Mouse (Mus musculus) embryonic facial prominence, embryonic 14.5 days (tissue): ENCODE data around the gene Abhd4. TPM values are rescaled to one million over a fixed set of nuclear protein-coding genes. Genes with fewer than 3 reads are reported as not detected.

Experiments
- ATAC-seq: fragments of 200-750 bp; cut with Nextera tagmentation; 2 replicates; pipeline ENCODE4 v1.8.0; 2017; ENCODE audit warnings: low read depth, moderate number of reproducible peaks, moderate TSS enrichment
- DNase-seq: peaks from one replicate; pipeline ENCODE4 v3.0.0-alpha.2; 2015; ENCODE audit warnings: low spot score
- H3K27ac ChIP-seq: fragments of 300-500 bp; sonication (generic); replicated peaks from 2 replicates; pipeline ENCODE4 v1.5.1; 2014; ENCODE audit warnings: low read depth, mild to moderate bottlenecking, low read length, moderate library complexity
- H3K27me3 ChIP-seq: fragments of 300-500 bp; sonication (generic); replicated peaks from 2 replicates; pipeline ENCODE4 v1.6.1; 2014; ENCODE audit warnings: low read length; ENCODE audit not compliant: control insufficient read depth, insufficient read depth
- H3K36me3 ChIP-seq: fragments of 300-500 bp; sonication (generic); 2 replicates; pipeline ENCODE4 v1.6.1; 2014; ENCODE audit warnings: low read length, mixed read lengths; ENCODE audit not compliant: control insufficient read depth, insufficient read depth
- H3K4me1 ChIP-seq: fragments of 300-500 bp; sonication (generic); 2 replicates; pipeline ENCODE4 v1.6.1; 2014; ENCODE audit warnings: antibody characterized with exemption, low read length; ENCODE audit not compliant: control insufficient read depth, insufficient read depth
- H3K4me2 ChIP-seq: fragments of 300-500 bp; sonication (generic); 2 replicates; pipeline ENCODE4 v1.6.1; 2014; ENCODE audit warnings: low read depth, mild to moderate bottlenecking, low read length, moderate library complexity, mixed read lengths
- H3K4me3 ChIP-seq: fragments of 300-500 bp; sonication (generic); 2 replicates; pipeline ENCODE4 v1.5.1; 2014; ENCODE audit warnings: low read depth, mild to moderate bottlenecking, low read length
- H3K9ac ChIP-seq: fragments of 300-500 bp; sonication (generic); 2 replicates; pipeline ENCODE4 v1.6.1; 2014; ENCODE audit warnings: low read depth, mild to moderate bottlenecking, low read length, moderate library complexity, mixed read lengths
- H3K9me3 ChIP-seq: fragments of 300-500 bp; sonication (generic); 2 replicates; pipeline ENCODE4 v1.6.1; 2016; ENCODE audit warnings: low read length; ENCODE audit not compliant: control insufficient read depth
- WGBS: fragments of 180-500 bp; shearing (Covaris S2); extraction: QIAGEN DNeasy Blood & Tissue Kit; methylation state at CpG from one replicate; pipeline ENCODE4 v1.1.7; 2014; 5-methylcytosine and 5-hydroxymethylcytosine counted together
- polyA plus RNA-seq: library from polyadenylated mRNA; unstranded; fragments of >200 nt; fragmentation: Nextera tagmentation; extraction: Ambion mirVana; gene quantifications from 2 replicates; pipeline ENCODE4 v1.2.1, GENCODE M21; 2014

Abhd4 gene
- polyA plus RNA-seq, 1 experiment from 2014 or later = 59.0 TPM

GRCm38 (mm10) chr14:54239002-54239736, 14.8 kb upstream of the Abhd4 start:
- Histone ChIP-seq H3K4me1 (no peaks in the 10 kb centered on the region), H3K27me3 (no peaks in the 10 kb centered on the region), H3K4me2 (no peak overlapping the region), H3K36me3 (peaks cover 67% of the 10 kb centered on the region), H3K4me3 (no peak overlapping the region), H3K27ac (no peak overlapping the region), H3K9ac (no peak overlapping the region), H3K9me3 (no peaks in the 10 kb centered on the region)
- WGBS = 13% methylated on average over 7 of the region's 7 CpGs
- DNase-seq (peak; percentile 82), ATAC-seq (peak; percentile 76)

GRCm38 (mm10) chr14:54240542-54240941, 13.4 kb upstream of the Abhd4 start:
- DNase-seq (no peak), ATAC-seq (no peak)
- Histone ChIP-seq H3K36me3 (peaks cover 61% of the 10 kb centered on the region), H3K27ac (no peak overlapping the region), H3K4me1 (no peaks in the 10 kb centered on the region), H3K4me3 (no peak overlapping the region), H3K9ac (no peak overlapping the region), H3K4me2 (no peak overlapping the region), H3K27me3 (no peaks in the 10 kb centered on the region), H3K9me3 (no peaks in the 10 kb centered on the region)
- 89% methylated on average over 5 of the region's 5 CpGs for WGBS

GRCm38 (mm10) chr14:54244183-54244582, 9.8 kb upstream of the Abhd4 start:
- Histone ChIP-seq H3K36me3 (peaks cover 60% of the 10 kb centered on the region), H3K4me1 (peaks cover under 1% of the 10 kb centered on the region; the same call in 1 of the 2 replicates), H3K4me2 (no peak overlapping the region), H3K9me3 (no peaks in the 10 kb centered on the region), H3K27ac (no peak overlapping the region), H3K27me3 (no peaks in the 10 kb centered on the region), H3K9ac (no peak overlapping the region), H3K4me3 (no peak overlapping the region)
- 77% methylated on average over 3 of the region's 3 CpGs for WGBS
- ATAC-seq = no peak
- no peak for DNase-seq

GRCm38 (mm10) chr14:54246232-54246631, 7.8 kb upstream of the Abhd4 start:
- DNase-seq (no peak), ATAC-seq (no peak)
- H3K4me1 ChIP-seq = peaks cover 14% of the 10 kb centered on the region
- WGBS = 96% methylated on average over 3 of the region's 3 CpGs
- H3K27ac ChIP-seq = no peak overlapping the region
- no peak overlapping the region for H3K4me3 ChIP-seq
- no peaks in the 10 kb centered on the region for H3K9me3 ChIP-seq
- peaks cover 54% of the 10 kb centered on the region for H3K36me3 ChIP-seq
- no peak overlapping the region for H3K4me2 ChIP-seq
- no peaks in the 10 kb centered on the region for H3K27me3 ChIP-seq
- H3K9ac ChIP-seq = no peak overlapping the region

GRCm38 (mm10) chr14:54249326-54249725, 4.7 kb upstream of the Abhd4 start:
- DNase-seq (peak; percentile 16), ATAC-seq (no peak)
- 54% methylated on average over 9 of the region's 9 CpGs for WGBS
- Histone ChIP-seq H3K9ac (no peak overlapping the region), H3K27me3 (no peaks in the 10 kb centered on the region), H3K27ac (no peak overlapping the region), H3K4me2 (no peak overlapping the region), H3K4me3 (no peak overlapping the region), H3K36me3 (peaks cover 31% of the 10 kb centered on the region), H3K4me1 (peaks cover 27% of the 10 kb centered on the region), H3K9me3 (no peaks in the 10 kb centered on the region)

- Histone ChIP-seq H3K36me3 (peaks cover 25% of the 10 kb centered on the region), H3K4me1 (peaks cover 27% of the 10 kb centered on the region), H3K4me3 (no peak overlapping the region), H3K27me3 (no peaks in the 10 kb centered on the region), H3K9ac (0 out of 2 replicates have a peak overlapping the region, but pooled peaks have one; percentile 6), H3K4me2 (no peak overlapping the region), H3K27ac (no peak overlapping the region), H3K9me3 (no peaks in the 10 kb centered on the region)
- DNase-seq (no peak), ATAC-seq (no peak)
- WGBS = 74% methylated on average over 4 of the region's 4 CpGs
These were observed 3.9 kb upstream of the Abhd4 start for GRCm38 (mm10) chr14:54250122-54250521.

- no peak for ATAC-seq
These were observed 748 bp downstream of the Abhd4 start for GRCm38 (mm10) chr14:54254670-54255202.

GRCm38 (mm10) chr14:54258131-54258670, 4.2 kb downstream of the Abhd4 start:
- Histone ChIP-seq H3K4me2 (peak overlapping the region; percentile 71; the same call in 1 of the 2 replicates), H3K4me3 (no peak overlapping the region), H3K36me3 (peaks cover 7% of the 10 kb centered on the region; the same call in 1 of the 2 replicates), H3K27me3 (no peaks in the 10 kb centered on the region), H3K27ac (no peak overlapping the region), H3K4me1 (peaks cover 9% of the 10 kb centered on the region), H3K9me3 (no peaks in the 10 kb centered on the region), H3K9ac (no peak overlapping the region)
- no peak for ATAC-seq
- DNase-seq = no peak
- 50% methylated on average over 7 of the region's 7 CpGs for WGBS

More at GRCm38 (mm10) chr14:54254670-54255202, 748 bp downstream of the Abhd4 start:
- Histone ChIP-seq H3K9me3 (no peaks in the 10 kb centered on the region), H3K4me3 (peak overlapping the region; percentile 87), H3K9ac (no peak overlapping the region), H3K4me2 (peak overlapping the region; percentile 69), H3K27me3 (no peaks in the 10 kb centered on the region), H3K4me1 (peaks cover 26% of the 10 kb centered on the region), H3K36me3 (0 out of 2 replicates have a peak, but pooled peaks cover 7% of the 10 kb centered on the region), H3K27ac (no peak overlapping the region)
- no peak for DNase-seq
- WGBS = 64% methylated on average over 12 of the region's 12 CpGs
